15 mouse cellular contexts compared by ENCODE assay signal in the genomic region with DNA sequence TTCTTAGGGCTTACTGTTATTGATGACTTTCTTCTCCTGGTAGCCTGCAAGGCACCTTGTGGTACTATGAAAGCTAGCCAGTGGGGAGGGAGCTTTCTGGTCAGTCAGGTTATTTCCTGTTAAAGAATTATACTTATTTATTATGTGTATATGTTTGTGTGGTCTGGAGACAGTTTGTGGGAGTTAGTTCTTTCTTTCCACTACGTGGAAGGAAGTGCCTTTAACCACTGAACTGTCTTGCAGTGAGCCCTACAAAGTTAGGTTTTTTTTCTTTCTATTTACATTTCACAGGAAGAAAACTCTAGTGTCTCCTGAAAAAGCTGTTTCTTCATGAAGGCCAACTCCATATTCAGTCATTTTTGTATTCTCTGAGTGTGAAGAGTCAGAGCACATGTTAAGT.
"Had no signal": no experiment of that assay in that cellular context is flagged by ENCODE, and none has a peak within 500 bp of the region (broad histone marks: within the 10 kb centered on the region; RNA-seq: fewer than 3 reads in every experiment).

No protein-coding gene starts in this region.

- H3K9ac ChIP-seq: limb, embryonic 13.5 days; liver, embryonic 14.5 days had no signal

- DNase-seq: kidney, adult 9 months; kidney, postnatal 4 days; left cerebral cortex, postnatal 4 days; lung, adult 18-20 months; lung, postnatal 36 days; right cerebral cortex, adult 18-20 months; right cerebral cortex, postnatal 25 days; thymus, postnatal 25 days had no signal

- H3K36me3 ChIP-seq: limb, embryonic 13.5 days had no signal

- H3K4me1 ChIP-seq: limb, embryonic 13.5 days; megakaryocyte, embryonic 14.5 days had no signal

- ATAC-seq: midbrain, embryonic 16.5 days had no signal

- H3K4me3 ChIP-seq: layer of hippocampus, adult 2 months; limb, embryonic 13.5 days; megakaryocyte, embryonic 14.5 days had no signal

- H3K9me3 ChIP-seq: limb, embryonic 13.5 days; megakaryocyte, embryonic 14.5 days had no signal

- H3K4me2 ChIP-seq: limb, embryonic 13.5 days; midbrain, embryonic 11.5 days had no signal

- H3K27ac ChIP-seq: kidney, postnatal 0 days; layer of hippocampus, adult 2 months; limb, embryonic 13.5 days; liver, embryonic 14.5 days had no signal

- H3K27me3 ChIP-seq: limb, embryonic 13.5 days; megakaryocyte, embryonic 14.5 days had no signal
